ENCODE assay signal across 9 mouse cellular contexts in the genomic region with DNA sequence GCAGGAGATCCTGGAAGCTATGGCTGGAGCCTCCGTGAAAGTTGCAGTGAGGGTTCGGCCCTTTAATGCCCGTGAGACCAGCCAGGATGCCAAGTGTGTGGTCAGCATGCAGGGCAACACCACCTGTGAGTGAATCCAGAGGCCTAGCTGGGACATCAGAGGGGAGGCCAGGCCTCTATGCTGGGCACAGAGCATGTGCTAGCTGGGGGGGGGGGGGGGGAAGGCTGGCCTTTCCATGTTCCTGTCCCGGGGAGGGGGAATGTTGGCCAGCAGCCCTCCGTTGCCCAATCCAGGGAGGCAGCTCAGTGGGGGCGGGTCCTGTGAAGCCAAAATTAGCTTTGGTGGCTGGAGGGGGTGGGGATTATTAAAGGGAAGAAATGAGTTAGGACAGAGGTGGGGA. TPM values are rescaled to one million over a fixed set of nuclear protein-coding genes. Genes with fewer than 3 reads are reported as not detected.
A peak's percentile ranks its signal among the peaks of the same experiment; 100 is the strongest.
DNase-seq lines count a peak whose midpoint lies in the region; ATAC-seq lines count a peak whose summit lies in the region.
"Had no signal": no experiment of that assay in that cellular context is flagged by ENCODE, and none has a peak within 500 bp of the region (broad histone marks: within the 10 kb centered on the region; RNA-seq: fewer than 3 reads in every experiment).

No protein-coding gene starts in this region.

- H3K9ac ChIP-seq in embryonic facial prominence, embryonic 13.5 days: peak overlapping the region; percentile 94

- no peak overlapping the region for H3K4me3 ChIP-seq in embryonic facial prominence, embryonic 13.5 days

- intact Hi-C loops in heart, postnatal 25 days (cut with DNase I): loop anchor here (2.0 kb wide), 1 partner anchor 56 kb away; a partner anchor contains a TSS

- H3K27me3 ChIP-seq in embryonic facial prominence, embryonic 13.5 days: no peaks in the 10 kb centered on the region

- no peaks in the 10 kb centered on the region for H3K9me3 ChIP-seq in embryonic facial prominence, embryonic 13.5 days

- H3K36me3 ChIP-seq in embryonic facial prominence, embryonic 13.5 days: peaks cover 48% of the 10 kb centered on the region

- no peak for ATAC-seq in embryonic facial prominence, embryonic 13.5 days (ENCODE audit: insufficient number of reproducible peaks, insufficient read depth, low FRiP score, low TSS enrichment, low read depth)

- H3K4me2 ChIP-seq in embryonic facial prominence, embryonic 13.5 days: peak overlapping the region; percentile 82

- WGBS in embryonic facial prominence, embryonic 13.5 days: 62% methylated on average over 6 of the region's 6 CpGs

- no peak overlapping the region for H3K27ac ChIP-seq in embryonic facial prominence, embryonic 13.5 days

- H3K4me1 ChIP-seq in embryonic facial prominence, embryonic 13.5 days: peaks cover 21% of the 10 kb centered on the region

- peak; percentile 23 to 47 for DNase-seq in cerebellum, postnatal 10 days
- DNase-seq in cerebellum, postnatal 4 days (ENCODE audit: low spot score in 2 of 2): no peak
- DNase-seq in heart, postnatal 25 days (ENCODE audit: low spot score): peak; percentile 66
- DNase-seq in lung, postnatal 36 days: peak; percentile 67
- no peak for DNase-seq in thymus, adult 18-20 months
- no peak for DNase-seq in thymus, postnatal 14 days
- no peak for DNase-seq in cerebellum, adult 18-20 months
- DNase-seq: right cerebral cortex, postnatal 4 days had no signal

RNA-seq across cellular contexts. Expression of a gene that starts 2.4 kb away (rescaled TPM):
- polyA plus RNA-seq in embryonic facial prominence, embryonic 13.5 days (2015; fragmentation: Nextera tagmentation; extraction: Ambion mirVana): 4.2 and 4.5 TPM in 2 replicates
- total RNA-seq in heart, postnatal 25 days (2021): 100 to 1,000 TPM; 451 to 452 TPM

RNA-seq across cellular contexts. Expression of a gene that starts 2.8 kb away (rescaled TPM):
- 1.1 and 1.3 TPM in 2 replicates for polyA plus RNA-seq in embryonic facial prominence, embryonic 13.5 days (2015; fragmentation: Nextera tagmentation; extraction: Ambion mirVana)
- 1 to 10 TPM; 6.4 to 8.1 TPM for total RNA-seq in heart, postnatal 25 days (2021)

RNA-seq across cellular contexts. Expression of a gene that starts 14.9 kb away (rescaled TPM):
- polyA plus RNA-seq in embryonic facial prominence, embryonic 13.5 days (2015; fragmentation: Nextera tagmentation; extraction: Ambion mirVana): 13.4 TPM in 2 replicates
- total RNA-seq in heart, postnatal 25 days (2021): 10 to 100 TPM; 36.3 to 42.1 TPM

RNA-seq across cellular contexts. Expression of a gene that starts 33.6 kb away (rescaled TPM):
- 159 and 163 TPM in 2 replicates for polyA plus RNA-seq in embryonic facial prominence, embryonic 13.5 days (2015; fragmentation: Nextera tagmentation; extraction: Ambion mirVana)
- 10 to 100 TPM; 89.8 to 99.5 TPM for total RNA-seq in heart, postnatal 25 days (2021)

RNA-seq across cellular contexts. Expression of a gene that starts 45.8 kb away (rescaled TPM):
- polyA plus RNA-seq in embryonic facial prominence, embryonic 13.5 days (2015; fragmentation: Nextera tagmentation; extraction: Ambion mirVana): 18.3 and 19.7 TPM in 2 replicates
- 1,000 to 10,000 TPM; 2,028 to 2,111 TPM for total RNA-seq in heart, postnatal 25 days (2021)

Comparison
In these comparisons a context has a peak if more than half of its experiments do, and no peak if none do; other contexts are left out.
1. DNase-seq: peak in cerebellum, postnatal 10 days (2 of 2), heart, postnatal 25 days (single experiment) and lung, postnatal 36 days (single experiment); none in cerebellum, postnatal 4 days (0 of 2), thymus, adult 18-20 months (0 of 2), thymus, postnatal 14 days (single experiment) and cerebellum, adult 18-20 months (0 of 2).